Mouse (Mus musculus) spleen, adult 2 months (tissue): ENCODE data around the gene Arih1.
"Not testable (repeated sequence)": the region's sequence is repeated elsewhere in the genome, so short reads cannot be mapped to it uniquely, and the experiment has no call there.

ENCODE experiments used
- CTCF ChIP-seq: fragments of 200-500 bp; IDR thresholded peaks from 2 replicates; pipeline ENCODE4 v1.5.1; 2011; ENCODE audit warnings: mild to moderate bottlenecking, inconsistent platforms; ENCODE audit not compliant: insufficient read depth, insufficient read length, insufficient replicate concordance; ENCODE audit errors: extremely low read depth
- POLR2A ChIP-seq: fragments of 200-500 bp; IDR thresholded peaks from 2 replicates; pipeline ENCODE4 v1.6.1; 2011; ENCODE audit warnings: low read depth, low read length, inconsistent platforms

DNA sequence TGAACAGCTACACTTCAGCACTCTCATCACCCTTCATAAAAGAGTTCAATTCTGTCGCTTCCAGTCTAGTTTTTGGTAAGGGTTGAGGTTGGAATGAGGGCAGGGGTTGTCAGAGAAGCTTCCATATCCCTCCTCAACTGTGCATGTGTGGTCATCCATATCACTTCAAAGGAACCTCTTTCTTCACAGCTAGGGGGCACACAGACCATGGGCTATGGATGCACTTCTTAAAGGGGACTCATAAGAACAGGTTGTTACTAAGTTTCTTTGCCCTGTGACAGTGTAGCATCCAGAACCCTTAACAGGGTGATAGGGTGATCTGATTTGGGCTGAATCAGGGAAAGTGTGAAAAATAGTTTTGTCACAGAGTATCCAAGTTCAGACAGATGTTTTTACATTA is 128.4 kb downstream of the Arih1 start:
- not testable (repeated sequence) for TF ChIP-seq CTCF, POLR2A
